Mouse (Mus musculus) intestine, embryonic 15.5 days (tissue): ENCODE results near the gene Msmb. TPM values are rescaled to one million over a fixed set of nuclear protein-coding genes. Genes with fewer than 3 reads are reported as not detected.

Experiments
- ATAC-seq: fragments of 200-750 bp; cut with Nextera tagmentation; 2 replicates; pipeline ENCODE4 v1.8.0; 2017; ENCODE audit warnings: moderate TSS enrichment, moderate library complexity
- H3K27ac ChIP-seq: fragments of 300-500 bp; sonication (generic); 2 replicates; pipeline ENCODE4 v1.5.1; 2015; ENCODE audit warnings: mild to moderate bottlenecking, inconsistent platforms
- H3K27me3 ChIP-seq: fragments of 300-500 bp; sonication (generic); replicated peaks from 2 replicates; pipeline ENCODE4 v1.6.1; 2015; ENCODE audit warnings: inconsistent platforms
- H3K36me3 ChIP-seq: fragments of 300-500 bp; sonication (generic); 2 replicates; pipeline ENCODE4 v1.6.1; 2015; ENCODE audit warnings: inconsistent platforms
- H3K4me1 ChIP-seq: fragments of 300-500 bp; sonication (generic); replicated peaks from 2 replicates; pipeline ENCODE4 v1.6.1; 2015; ENCODE audit warnings: inconsistent platforms
- H3K4me2 ChIP-seq: fragments of 300-500 bp; sonication (generic); replicated peaks from 2 replicates; pipeline ENCODE4 v1.6.1; 2015; ENCODE audit warnings: mild to moderate bottlenecking, inconsistent platforms
- H3K4me3 ChIP-seq: fragments of 300-500 bp; sonication (generic); replicated peaks from 2 replicates; pipeline ENCODE4 v1.5.1; 2015; ENCODE audit warnings: inconsistent platforms
- H3K9ac ChIP-seq: fragments of 300-500 bp; sonication (generic); 2 replicates; pipeline ENCODE4 v1.6.1; 2015; ENCODE audit warnings: inconsistent platforms
- H3K9me3 ChIP-seq: fragments of 300-500 bp; sonication (generic); 2 replicates; pipeline ENCODE4 v1.6.1; 2016; ENCODE audit warnings: inconsistent platforms
- WGBS: fragments of 180-500 bp; shearing (Covaris S2); methylation state at CpG from one replicate; pipeline ENCODE4 v1.1.7; 2015; 5-methylcytosine and 5-hydroxymethylcytosine counted together
- polyA plus RNA-seq: library from polyadenylated mRNA; unstranded; fragments of >200 nt; fragmentation: Nextera tagmentation; extraction: Ambion mirVana; gene quantifications from 2 replicates; pipeline ENCODE4 v1.2.1, GENCODE M21; 2015

Msmb gene
- polyA plus RNA-seq, 1 experiment from 2014 or later, result not detected

DNA sequence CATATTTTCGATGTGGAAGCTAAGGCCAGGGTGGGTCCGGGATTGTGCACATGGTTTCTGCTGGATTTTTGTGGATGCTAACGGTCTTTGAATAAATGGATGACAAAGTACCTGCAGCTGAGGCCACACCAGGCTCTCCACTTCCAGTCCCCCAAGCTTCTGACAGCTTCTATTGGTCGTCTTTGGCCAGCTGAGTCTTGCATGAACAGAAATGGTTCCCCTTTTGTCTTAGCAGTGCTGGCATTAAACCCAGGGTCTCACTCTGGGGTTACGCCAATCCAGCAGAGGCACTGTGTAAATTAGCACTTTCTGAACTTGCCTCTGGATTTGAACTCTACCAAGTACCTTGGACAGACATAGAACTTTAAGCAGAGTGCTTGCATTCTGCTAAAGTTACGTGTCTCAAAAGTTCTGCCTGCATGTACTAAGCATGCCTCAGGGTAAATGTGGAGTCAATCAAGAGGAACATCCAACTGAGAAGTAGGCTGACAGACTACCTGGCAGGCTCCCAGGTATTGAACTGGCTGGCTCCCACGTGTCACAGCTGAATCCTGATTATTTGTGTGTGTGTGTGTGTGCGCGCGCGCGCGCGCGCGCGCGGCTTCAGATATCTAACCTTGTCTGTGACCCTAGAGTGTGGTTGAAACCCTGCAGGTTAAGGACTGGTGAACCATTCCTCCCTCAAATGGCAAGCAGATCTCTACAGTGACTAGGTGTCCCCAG, 10.6 kb downstream of the Msmb start:
- Histone ChIP-seq H3K4me2 (no peak overlapping the region), H3K9me3 (no peaks in the 10 kb centered on the region), H3K27ac (no peak overlapping the region), H3K36me3 (no peaks in the 10 kb centered on the region), H3K4me3 (no peak overlapping the region), H3K27me3 (no peaks in the 10 kb centered on the region), H3K4me1 (no peaks in the 10 kb centered on the region), H3K9ac (no peak overlapping the region)
- no peak for ATAC-seq
- 92% methylated on average over 18 of the region's 18 CpGs for WGBS

DNA sequence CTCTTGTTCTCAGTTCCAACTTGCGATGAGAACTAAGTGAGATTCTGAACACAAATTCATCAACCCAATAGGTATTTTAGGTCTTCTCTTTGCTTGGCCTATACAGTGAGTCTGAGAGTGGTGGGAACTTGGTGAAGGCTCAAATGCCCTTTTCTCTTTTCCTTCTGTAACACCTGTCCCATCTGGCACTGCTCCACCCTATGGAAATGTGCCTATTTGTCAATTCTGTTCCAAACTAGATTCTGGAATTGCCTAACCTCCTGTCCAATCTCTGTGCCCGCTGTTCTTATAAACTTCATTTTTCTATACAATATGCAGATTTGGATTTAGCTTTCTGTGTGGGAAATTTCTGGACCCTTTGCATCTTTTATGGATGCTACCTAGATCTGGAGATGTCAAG, 11.3 kb downstream of the Msmb start:
- Histone ChIP-seq H3K27me3 (no peaks in the 10 kb centered on the region), H3K4me2 (no peak overlapping the region), H3K36me3 (no peaks in the 10 kb centered on the region), H3K4me1 (no peaks in the 10 kb centered on the region), H3K9me3 (no peaks in the 10 kb centered on the region), H3K4me3 (no peak overlapping the region), H3K27ac (no peak overlapping the region), H3K9ac (no peak overlapping the region)
- 93% methylated on average over 2 of the region's 2 CpGs for WGBS
- no peak for ATAC-seq

DNA sequence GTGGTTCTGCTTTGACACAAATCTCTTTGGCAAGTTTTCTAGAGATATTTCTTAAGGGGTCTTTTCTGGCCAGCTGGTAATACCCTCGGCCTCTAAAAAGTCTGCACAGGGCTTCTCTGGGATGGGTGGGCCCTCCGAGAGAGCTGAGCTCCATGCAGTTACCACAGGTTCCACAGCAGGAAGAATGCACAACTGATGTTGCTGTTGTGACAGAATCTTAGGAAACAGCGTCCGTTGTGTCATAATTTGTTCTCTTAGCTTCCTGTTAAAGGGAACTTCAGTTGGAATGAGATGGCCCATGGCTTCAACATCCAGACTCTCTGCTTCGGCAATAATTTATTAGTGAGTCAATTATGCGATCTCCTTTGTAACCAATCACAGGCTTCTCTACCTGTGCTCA, 12.9 kb downstream of the Msmb start:
- 88% methylated on average over 6 of the region's 6 CpGs for WGBS
- H3K4me3 ChIP-seq, result no peak overlapping the region
- H3K27me3 ChIP-seq, result no peaks in the 10 kb centered on the region
- no peaks in the 10 kb centered on the region for H3K9me3 ChIP-seq
- no peak overlapping the region for H3K9ac ChIP-seq
- 0 out of 2 replicates have a peak, but pooled peaks cover 3% of the 10 kb centered on the region for H3K4me1 ChIP-seq
- no peaks in the 10 kb centered on the region for H3K36me3 ChIP-seq
- no peak overlapping the region for H3K27ac ChIP-seq
- no peak overlapping the region for H3K4me2 ChIP-seq
- no peak for ATAC-seq

DNA sequence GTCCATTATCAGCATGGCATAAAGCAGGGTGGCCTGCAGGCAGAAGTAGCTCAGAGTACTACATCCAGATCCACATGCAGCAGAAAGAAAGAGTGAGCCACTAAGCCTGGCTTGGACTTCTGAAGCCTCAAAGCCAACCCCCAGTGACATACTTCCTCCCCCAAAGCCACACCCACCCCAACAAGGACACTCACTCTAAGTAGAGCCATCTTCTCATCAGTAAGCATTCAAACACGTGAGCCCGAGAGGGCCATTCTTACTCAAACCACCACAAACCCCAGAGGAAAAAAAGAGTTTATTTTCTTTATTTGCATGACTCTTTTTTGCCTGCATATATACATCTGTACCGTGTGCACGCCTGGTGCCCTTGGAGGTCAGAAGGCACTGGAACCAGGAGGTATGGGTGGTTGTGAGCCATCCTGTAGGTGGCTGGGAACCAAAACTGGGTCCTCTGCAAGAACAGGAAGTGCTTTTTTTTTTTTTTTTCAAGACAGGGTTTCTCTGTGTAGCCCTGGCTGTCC, 17.4 kb downstream of the Msmb start:
- H3K27ac ChIP-seq, result peak overlapping the region; percentile 41; the same call in 1 of the 2 replicates
- WGBS, result 28% methylated on average over 4 of the region's 4 CpGs
- H3K9me3 ChIP-seq, result no peaks in the 10 kb centered on the region
- ATAC-seq, result peak; percentile 27
- no peaks in the 10 kb centered on the region for H3K27me3 ChIP-seq
- peaks cover 10% of the 10 kb centered on the region; the same call in 1 of the 2 replicates for H3K4me1 ChIP-seq
- H3K9ac ChIP-seq, result peak overlapping the region; percentile 26
- no peaks in the 10 kb centered on the region for H3K36me3 ChIP-seq
- H3K4me2 ChIP-seq, result peak overlapping the region; percentile 70
- H3K4me3 ChIP-seq, result peak overlapping the region; percentile 69

DNA sequence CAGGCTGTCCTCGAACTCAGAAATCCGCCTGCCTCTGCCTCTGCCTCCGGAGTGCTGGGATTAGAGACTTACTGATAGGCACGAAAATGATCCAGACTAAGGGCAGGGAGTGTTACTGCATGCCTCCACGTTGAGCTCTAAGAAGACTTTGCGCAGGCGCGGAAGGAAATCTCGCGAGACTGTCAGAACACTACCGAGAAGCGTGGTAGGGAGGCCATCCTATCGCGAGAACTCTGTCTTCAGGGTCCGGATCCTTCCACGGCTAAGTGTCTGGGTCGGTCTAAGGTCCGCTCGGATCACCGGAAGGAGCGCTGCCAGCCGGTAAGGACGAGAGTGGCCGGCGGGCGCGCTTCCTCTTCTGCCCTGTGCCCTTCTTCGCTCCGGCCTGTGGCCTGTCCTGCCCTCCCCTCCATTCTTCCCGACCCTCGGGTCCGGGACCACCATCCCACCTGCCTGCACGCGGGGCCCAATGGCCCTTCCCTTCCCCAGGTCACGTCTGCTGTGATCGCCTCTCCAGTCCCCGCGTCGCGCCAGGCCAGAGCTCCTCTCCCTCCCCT, 17.9 kb downstream of the Msmb start, which contains the start of gene Ncoa4:
Ncoa4 (plus strand) TSS at position 176 of the 557 bp plus-strand sequence.
- Histone ChIP-seq H3K27ac (peak within 1 kb of the TSS; percentile 84), H3K9me3 (no peaks in the 10 kb centered on the region), H3K9ac (peak within 1 kb of the TSS; percentile 73), H3K4me3 (peak within 1 kb of the TSS; percentile 69), H3K36me3 (no peaks in the 10 kb centered on the region), H3K4me2 (peak within 1 kb of the TSS; percentile 70), H3K27me3 (no peaks in the 10 kb centered on the region), H3K4me1 (peaks cover 14% of the 10 kb centered on the region)
- WGBS, result under 1% methylated on average over 40 of the region's 40 CpGs
- peak; percentile 93 for ATAC-seq

DNA sequence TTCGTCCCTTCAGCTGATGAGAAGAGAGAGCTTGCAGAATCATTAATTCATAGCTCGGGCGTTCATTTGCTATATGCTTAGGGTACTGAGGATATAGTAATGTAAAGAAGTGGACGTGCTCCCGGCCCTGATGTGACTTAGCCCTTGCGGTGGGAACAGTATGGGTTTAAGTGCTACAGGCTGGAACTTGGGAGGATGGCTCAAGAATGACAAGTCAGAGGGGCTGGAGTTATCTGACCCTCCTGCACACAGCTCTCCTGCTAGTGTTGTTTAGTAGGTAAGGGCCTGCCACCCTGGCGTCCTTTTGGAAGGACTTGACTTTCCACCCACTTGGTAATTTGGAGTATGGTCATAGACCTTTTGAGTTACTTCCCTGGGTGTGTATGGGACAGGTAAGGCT, 18.7 kb downstream of the Msmb start:
- H3K27me3 ChIP-seq, result no peaks in the 10 kb centered on the region
- 26% methylated on average over 7 of the region's 7 CpGs for WGBS
- H3K9ac ChIP-seq, result peak overlapping the region; percentile 73
- no peaks in the 10 kb centered on the region for H3K9me3 ChIP-seq
- H3K27ac ChIP-seq, result peak overlapping the region; percentile 84
- ATAC-seq, result no peak
- H3K36me3 ChIP-seq, result no peaks in the 10 kb centered on the region
- H3K4me3 ChIP-seq, result peak overlapping the region; percentile 69
- peaks cover 18% of the 10 kb centered on the region for H3K4me1 ChIP-seq
- peak overlapping the region; percentile 70 for H3K4me2 ChIP-seq

DNA sequence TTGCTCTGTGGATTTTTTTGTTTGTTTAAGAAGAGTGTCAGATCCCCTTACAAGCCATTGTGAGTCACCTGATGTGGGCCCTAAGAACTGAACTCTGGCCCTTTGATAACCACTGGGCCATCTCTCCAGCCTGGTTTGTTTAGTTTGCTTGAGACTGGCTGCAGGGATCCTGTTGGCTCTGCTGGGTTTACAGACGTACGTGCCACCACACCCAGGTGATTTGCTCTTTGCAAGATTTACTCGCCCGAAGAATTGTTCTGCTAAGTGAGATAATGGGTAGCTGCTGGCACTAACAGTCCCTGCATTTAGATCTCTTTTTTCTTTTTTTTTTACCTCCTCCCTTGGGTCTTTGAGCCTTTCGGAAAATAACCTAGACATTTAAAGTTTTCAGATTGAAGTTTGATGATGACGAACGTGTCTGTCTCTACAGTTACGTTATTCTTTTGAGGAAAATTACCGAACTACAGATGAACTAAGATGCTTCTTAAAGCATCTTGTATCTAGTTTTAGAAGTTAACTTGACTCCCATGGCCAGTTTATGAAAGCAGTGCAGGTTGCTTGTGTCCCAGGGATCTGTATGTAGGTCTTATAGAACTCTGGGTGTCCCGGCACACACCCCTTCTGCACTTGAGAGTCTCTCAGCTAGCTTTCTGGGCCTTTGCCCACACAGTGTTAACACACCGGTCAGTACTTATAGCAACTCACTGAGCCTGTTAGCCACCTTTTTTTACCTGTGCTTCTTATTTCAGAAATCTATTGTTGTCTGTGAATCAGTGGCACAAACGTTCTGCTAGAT, 19.5 kb downstream of the Msmb start:
- no peaks in the 10 kb centered on the region for H3K27me3 ChIP-seq
- ATAC-seq, result peak; percentile 65
- 67% methylated on average over 12 of the region's 12 CpGs for WGBS
- H3K4me1 ChIP-seq, result peaks cover 23% of the 10 kb centered on the region
- H3K4me3 ChIP-seq, result peak overlapping the region; percentile 69
- H3K27ac ChIP-seq, result peak overlapping the region; percentile 52
- peak overlapping the region; percentile 70 for H3K4me2 ChIP-seq
- no peaks in the 10 kb centered on the region for H3K9me3 ChIP-seq
- no peaks in the 10 kb centered on the region for H3K36me3 ChIP-seq
- H3K9ac ChIP-seq, result 0 out of 2 replicates have a peak overlapping the region, but pooled peaks have one; percentile 12

DNA sequence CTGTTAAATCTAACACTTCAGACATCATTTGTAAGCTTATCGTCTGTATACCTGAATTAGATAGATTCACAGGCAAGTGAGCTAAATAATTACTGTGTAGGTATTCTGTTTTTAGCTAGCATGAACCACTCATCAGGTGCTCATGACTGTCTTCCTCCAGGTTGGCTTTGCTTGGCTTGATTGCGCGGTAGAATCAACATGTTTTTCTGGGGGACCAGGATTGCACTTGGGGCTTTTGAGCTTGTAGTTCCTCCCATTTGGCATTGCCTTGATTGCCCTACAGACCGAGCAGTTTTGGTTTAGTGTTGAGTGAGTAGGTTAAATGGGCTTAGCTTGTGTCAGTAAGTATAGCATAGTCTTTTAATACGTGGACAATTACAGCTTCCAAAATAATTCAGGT, 20.4 kb downstream of the Msmb start:
- peaks cover 24% of the 10 kb centered on the region for H3K4me1 ChIP-seq
- H3K36me3 ChIP-seq, result no peaks in the 10 kb centered on the region
- peak overlapping the region; percentile 70 for H3K4me2 ChIP-seq
- H3K4me3 ChIP-seq, result 0 out of 2 replicates have a peak overlapping the region, but pooled peaks have one; percentile 69
- no peak overlapping the region for H3K27ac ChIP-seq
- 0 out of 2 replicates have a peak overlapping the region, but pooled peaks have one; percentile 12 for H3K9ac ChIP-seq
- ATAC-seq, result no peak
- WGBS, result 89% methylated on average over 5 of the region's 5 CpGs
- no peaks in the 10 kb centered on the region for H3K9me3 ChIP-seq
- no peaks in the 10 kb centered on the region for H3K27me3 ChIP-seq

DNA sequence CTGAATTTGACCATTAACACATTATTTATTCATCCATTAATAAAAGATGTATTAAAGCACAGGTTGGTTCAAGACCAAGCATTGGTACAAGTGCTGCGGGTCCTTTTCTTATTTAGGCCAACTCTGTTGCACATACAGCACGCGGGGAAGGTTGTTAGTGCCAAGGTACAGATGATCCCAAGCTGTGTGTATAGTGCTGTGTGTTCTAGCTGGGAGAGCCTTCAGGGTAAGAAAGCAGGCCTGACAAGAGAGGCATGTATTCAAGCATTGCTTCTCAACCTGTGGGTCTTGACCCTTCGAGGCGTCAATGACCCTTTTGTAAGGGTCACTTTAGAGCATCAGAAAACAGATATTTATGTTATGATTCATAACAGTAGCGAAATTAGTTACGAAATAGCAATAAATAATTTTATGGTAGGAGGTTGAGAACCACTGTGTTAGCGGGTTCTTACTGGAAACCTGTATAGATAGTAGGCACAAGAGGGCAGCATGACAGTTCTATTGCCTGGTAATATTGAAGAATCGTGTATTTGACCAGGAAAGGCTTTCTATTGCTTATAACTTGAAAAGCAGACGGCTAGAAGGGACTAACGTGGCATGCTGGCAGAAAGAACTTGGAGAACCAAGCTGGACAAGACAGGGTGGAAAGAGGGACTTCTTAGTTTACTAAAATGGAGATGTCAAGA, 21.5 kb downstream of the Msmb start:
- Histone ChIP-seq H3K9me3 (no peaks in the 10 kb centered on the region), H3K4me3 (no peak overlapping the region), H3K27me3 (no peaks in the 10 kb centered on the region), H3K4me2 (0 out of 2 replicates have a peak overlapping the region, but pooled peaks have one; percentile 3), H3K9ac (no peak overlapping the region), H3K36me3 (no peaks in the 10 kb centered on the region), H3K4me1 (peaks cover 24% of the 10 kb centered on the region), H3K27ac (peak overlapping the region; percentile 46)
- ATAC-seq, result no peak
- whole genome bisulfite sequencing, result 76% methylated on average over 11 of the region's 11 CpGs

DNA sequence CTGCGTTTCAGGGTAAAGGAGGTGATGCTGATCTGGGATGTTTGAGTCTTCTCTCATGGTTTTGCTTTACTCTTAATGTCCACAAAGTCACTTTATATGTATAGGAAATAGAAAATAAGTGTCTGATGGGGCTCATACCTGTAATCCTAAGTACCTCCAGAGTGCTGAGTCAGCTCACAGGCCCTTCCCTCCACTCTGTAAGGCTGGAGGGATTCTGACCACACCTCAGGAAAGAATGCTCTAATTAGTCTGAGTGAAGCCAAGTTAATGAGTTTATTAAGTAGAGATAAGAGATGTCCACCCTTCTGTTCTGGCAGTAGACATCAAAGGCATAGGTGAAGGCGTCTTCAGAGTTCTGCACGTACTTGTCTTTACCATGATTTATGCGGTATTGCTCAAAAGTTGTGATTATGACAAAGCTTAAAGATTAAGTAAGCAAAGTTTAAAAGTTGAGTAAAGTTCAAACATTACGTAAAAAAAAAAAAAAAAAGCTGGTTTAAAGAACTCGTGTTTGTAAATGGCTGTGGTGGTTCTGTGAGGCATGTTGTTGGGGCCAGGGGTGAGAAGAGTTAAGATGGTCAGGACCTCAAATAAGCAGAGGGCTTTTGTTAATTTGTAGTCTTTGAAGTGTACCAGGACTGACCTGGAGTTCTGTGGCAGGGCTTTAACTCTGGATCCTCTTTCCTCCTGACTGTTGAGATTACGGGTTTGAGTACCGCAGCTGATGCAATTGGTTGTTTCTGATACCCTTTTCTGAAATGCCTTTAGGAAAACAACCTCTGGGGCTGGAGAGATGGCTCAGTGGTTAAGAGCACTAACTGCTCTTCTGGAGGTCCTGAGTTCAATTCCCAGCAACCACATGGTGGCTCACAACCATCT, 22.6 kb downstream of the Msmb start:
- Histone ChIP-seq H3K9me3 (no peaks in the 10 kb centered on the region), H3K36me3 (no peaks in the 10 kb centered on the region), H3K9ac (no peak overlapping the region), H3K4me1 (peaks cover 21% of the 10 kb centered on the region), H3K27ac (peak overlapping the region; percentile 88), H3K4me2 (peak overlapping the region; percentile 93), H3K4me3 (no peak overlapping the region), H3K27me3 (no peaks in the 10 kb centered on the region)
- 59% methylated on average over 8 of the region's 8 CpGs for WGBS
- peak; percentile 44 for ATAC-seq
